Comparison of ENCODE assay signal across 7 mouse cellular contexts in genomic region chr8:126736441-126736962, GRCm38 (mm10).
DNase-seq lines count a peak whose midpoint lies in the region; ATAC-seq and TF ChIP-seq lines count a peak whose summit lies in the region.

No protein-coding gene starts in this region.

- peak; percentile 49 for TF ChIP-seq CTCF in liver, adult 2 months (IDR thresholded peaks at IDR 0.05; ENCODE audit: low read depth, low read length)
- TF ChIP-seq CTCF in midbrain, postnatal 0 days (IDR thresholded peaks at IDR 0.05), result peak; percentile 62

- 36% methylated on average over 10 of the region's 10 CpGs for WGBS in embryonic facial prominence, embryonic 13.5 days
- 12% methylated on average over 10 of the region's 10 CpGs for WGBS in kidney, embryonic 14.5 days
- WGBS in liver, adult 2 months, result 7% methylated on average over 10 of the region's 10 CpGs
- WGBS in midbrain, postnatal 0 days, result 13% methylated on average over 10 of the region's 10 CpGs

- H3K4me1 ChIP-seq in embryonic facial prominence, embryonic 13.5 days, result peaks cover 48% of the 10 kb centered on the region
- peaks cover 40% of the 10 kb centered on the region for H3K4me1 ChIP-seq in kidney, embryonic 14.5 days (ENCODE audit: control insufficient read depth, insufficient read depth, low read length)
- H3K4me1 ChIP-seq in liver, adult 2 months (ENCODE audit: control insufficient read depth, insufficient read depth, low read length), result peaks cover 25% of the 10 kb centered on the region
- H3K4me1 ChIP-seq in midbrain, postnatal 0 days (ENCODE audit: insufficient read depth, low read length), result peaks cover 17% of the 10 kb centered on the region

- ATAC-seq in embryonic facial prominence, embryonic 13.5 days (ENCODE audit: insufficient number of reproducible peaks, insufficient read depth, low FRiP score, low TSS enrichment, low read depth), result no peak
- ATAC-seq in kidney, embryonic 14.5 days (ENCODE audit: low FRiP score, low TSS enrichment), result peak; percentile 36; the same call in 1 of the 2 replicates
- ATAC-seq in midbrain, postnatal 0 days (ENCODE audit: low FRiP score), result peak; percentile 80; the same call in 1 of the 2 replicates

- H3K36me3 ChIP-seq in embryonic facial prominence, embryonic 13.5 days, result no peaks in the 10 kb centered on the region
- H3K36me3 ChIP-seq in kidney, embryonic 14.5 days (ENCODE audit: control insufficient read depth, insufficient read depth, low read length), result no peaks in the 10 kb centered on the region
- H3K36me3 ChIP-seq in liver, adult 2 months (ENCODE audit: control insufficient read depth, insufficient read depth, low read length), result no peaks in the 10 kb centered on the region
- H3K36me3 ChIP-seq in midbrain, postnatal 0 days (ENCODE audit: insufficient read depth, low read length), result no peaks in the 10 kb centered on the region

- H3K4me3 ChIP-seq in embryonic facial prominence, embryonic 13.5 days, result no peak overlapping the region
- H3K4me3 ChIP-seq in kidney, embryonic 14.5 days (ENCODE audit: low read length), result no peak overlapping the region
- no peak overlapping the region for H3K4me3 ChIP-seq in liver, adult 2 months (ENCODE audit: insufficient read depth, low read depth, low read length)
- H3K4me3 ChIP-seq in midbrain, postnatal 0 days (ENCODE audit: low read depth, low read length), result no peak overlapping the region

- no peaks in the 10 kb centered on the region for H3K9me3 ChIP-seq in embryonic facial prominence, embryonic 13.5 days
- no peaks in the 10 kb centered on the region for H3K9me3 ChIP-seq in kidney, embryonic 14.5 days (ENCODE audit: control insufficient read depth, low read length)
- H3K9me3 ChIP-seq in midbrain, postnatal 0 days (ENCODE audit: low read length), result no peaks in the 10 kb centered on the region

- no peaks in the 10 kb centered on the region for H3K79me2 ChIP-seq in liver, adult 2 months (ENCODE audit: control insufficient read depth, insufficient read depth, low read length)

- H3K27me3 ChIP-seq in embryonic facial prominence, embryonic 13.5 days, result no peaks in the 10 kb centered on the region
- H3K27me3 ChIP-seq in kidney, embryonic 14.5 days (ENCODE audit: control insufficient read depth, insufficient read depth, low read length), result no peaks in the 10 kb centered on the region
- no peaks in the 10 kb centered on the region for H3K27me3 ChIP-seq in liver, adult 2 months (ENCODE audit: control insufficient read depth, insufficient read depth, low read length)
- H3K27me3 ChIP-seq in midbrain, postnatal 0 days (ENCODE audit: insufficient read depth, low read length), result no peaks in the 10 kb centered on the region

- peak overlapping the region; percentile 89 for H3K27ac ChIP-seq in embryonic facial prominence, embryonic 13.5 days
- H3K27ac ChIP-seq in kidney, embryonic 14.5 days (ENCODE audit: low read depth, low read length), result peak overlapping the region; percentile 97
- H3K27ac ChIP-seq in liver, adult 2 months (replicated peaks; ENCODE audit: insufficient read depth, low read depth, low read length), result peak overlapping the region; percentile 96
- H3K27ac ChIP-seq in midbrain, postnatal 0 days (ENCODE audit: low read depth, low read length), result peak overlapping the region; percentile 73

- peak overlapping the region; percentile 55; the same call in 1 of the 2 replicates for H3K9ac ChIP-seq in embryonic facial prominence, embryonic 13.5 days
- H3K9ac ChIP-seq in kidney, embryonic 14.5 days (ENCODE audit: low read depth, low read length), result peak overlapping the region; percentile 2
- peak overlapping the region; percentile 62 for H3K9ac ChIP-seq in liver, adult 2 months (ENCODE audit: low read depth, low read length)
- H3K9ac ChIP-seq in midbrain, postnatal 0 days (replicated peaks; ENCODE audit: low read length, poor library complexity, severe bottlenecking), result no peak overlapping the region

- no peak for TF ChIP-seq POLR2A in liver, adult 2 months (IDR thresholded peaks at IDR 0.05; ENCODE audit: extremely low read depth, insufficient read depth, low read length)

- peak; percentile 68 to 79 for DNase-seq in adrenal gland, postnatal 36 days
- peak; percentile 96 to 99 for DNase-seq in heart, adult 9 months (ENCODE audit: low spot score in 2 of 2)
- peak; percentile 99 for DNase-seq in liver, adult 2 months (ENCODE audit: extremely low read depth, low read depth, low spot score)
- peak; percentile 87 for DNase-seq in midbrain, postnatal 0 days (ENCODE audit: low spot score)
- no peak for DNase-seq in thymus, postnatal 4 days

- peak overlapping the region; percentile 14; the same call in 1 of the 2 replicates for H3K4me2 ChIP-seq in embryonic facial prominence, embryonic 13.5 days
- H3K4me2 ChIP-seq in kidney, embryonic 14.5 days (replicated peaks; ENCODE audit: low read depth, low read length), result peak overlapping the region; percentile 13
- no peak overlapping the region for H3K4me2 ChIP-seq in midbrain, postnatal 0 days (ENCODE audit: low read depth, low read length, poor library complexity, severe bottlenecking)
